Mouse (Mus musculus): ENCODE results near the gene Gm20388. TPM values are rescaled to one million over a fixed set of nuclear protein-coding genes. Genes with fewer than 3 reads are reported as not detected.
A peak's percentile ranks its signal among the peaks of the same experiment; 100 is the strongest.

Gm20388 gene
- polyA plus RNA-seq, 1 experiment from 2014 or later: not detected

GRCm38 (mm10) chr8:119943616-119944015, 33.0 kb downstream of the Gm20388 start:
- H3K4me2 ChIP-seq (replicated peaks; ENCODE audit: low read depth, low read length): no peak overlapping the region
- no peak overlapping the region for H3K9ac ChIP-seq (ENCODE audit: low read depth, low read length)
- no peaks in the 10 kb centered on the region for H3K4me1 ChIP-seq (ENCODE audit: control insufficient read depth, insufficient read depth, low read length)
- peak; percentile 16; the same call in 1 of the 2 replicates for ATAC-seq (ENCODE audit: low FRiP score, low TSS enrichment)
- H3K4me3 ChIP-seq (ENCODE audit: low read length): no peak overlapping the region
- H3K27ac ChIP-seq (ENCODE audit: low read depth, low read length): no peak overlapping the region
- H3K36me3 ChIP-seq (ENCODE audit: control insufficient read depth, insufficient read depth, low read length): peaks cover 74% of the 10 kb centered on the region
- WGBS: 68% methylated on average over 10 of the region's 10 CpGs
- no peaks in the 10 kb centered on the region for H3K9me3 ChIP-seq (ENCODE audit: control insufficient read depth, low read length)
- H3K27me3 ChIP-seq (ENCODE audit: control insufficient read depth, insufficient read depth, low read length): no peaks in the 10 kb centered on the region

- H3K4me3 ChIP-seq (ENCODE audit: low read length): no peak overlapping the region
- H3K4me2 ChIP-seq (replicated peaks; ENCODE audit: low read depth, low read length): no peak overlapping the region
- H3K9me3 ChIP-seq (ENCODE audit: control insufficient read depth, low read length): no peaks in the 10 kb centered on the region
- H3K9ac ChIP-seq (ENCODE audit: low read depth, low read length): no peak overlapping the region
- H3K36me3 ChIP-seq (ENCODE audit: control insufficient read depth, insufficient read depth, low read length): peaks cover 74% of the 10 kb centered on the region
- H3K4me1 ChIP-seq (ENCODE audit: control insufficient read depth, insufficient read depth, low read length): no peaks in the 10 kb centered on the region
- 44% methylated on average over 9 of the region's 9 CpGs for WGBS
- no peak overlapping the region for H3K27ac ChIP-seq (ENCODE audit: low read depth, low read length)
- H3K27me3 ChIP-seq (ENCODE audit: control insufficient read depth, insufficient read depth, low read length): no peaks in the 10 kb centered on the region
- peak; percentile 56; the same call in 1 of the 2 replicates for ATAC-seq (ENCODE audit: low FRiP score, low TSS enrichment)
These were observed 33.6 kb downstream of the Gm20388 start for GRCm38 (mm10) chr8:119944096-119944811.

- Histone ChIP-seq H3K36me3 (ENCODE audit: control insufficient read depth, insufficient read depth, low read length) (peaks cover 75% of the 10 kb centered on the region), H3K4me1 (ENCODE audit: control insufficient read depth, insufficient read depth, low read length) (no peaks in the 10 kb centered on the region), H3K27ac (ENCODE audit: low read depth, low read length) (no peak overlapping the region), H3K9ac (ENCODE audit: low read depth, low read length) (no peak overlapping the region), H3K9me3 (ENCODE audit: control insufficient read depth, low read length) (no peaks in the 10 kb centered on the region), H3K27me3 (ENCODE audit: control insufficient read depth, insufficient read depth, low read length) (no peaks in the 10 kb centered on the region), H3K4me2 (replicated peaks; ENCODE audit: low read depth, low read length) (no peak overlapping the region), H3K4me3 (ENCODE audit: low read length) (no peak overlapping the region)
- 75% methylated on average over 8 of the region's 8 CpGs for WGBS
- no peak for ATAC-seq (ENCODE audit: low FRiP score, low TSS enrichment)
These were observed 35.8 kb downstream of the Gm20388 start for GRCm38 (mm10) chr8:119946326-119946865.

GRCm38 (mm10) chr8:119947653-119948052, 37.0 kb downstream of the Gm20388 start:
- peaks cover 76% of the 10 kb centered on the region for H3K36me3 ChIP-seq (ENCODE audit: control insufficient read depth, insufficient read depth, low read length)
- H3K4me2 ChIP-seq (replicated peaks; ENCODE audit: low read depth, low read length): no peak overlapping the region
- H3K9ac ChIP-seq (ENCODE audit: low read depth, low read length): no peak overlapping the region
- no peak for ATAC-seq (ENCODE audit: low FRiP score, low TSS enrichment)
- 0 out of 2 replicates have a peak, but pooled peaks cover 2% of the 10 kb centered on the region for H3K4me1 ChIP-seq (ENCODE audit: control insufficient read depth, insufficient read depth, low read length)
- H3K27ac ChIP-seq (ENCODE audit: low read depth, low read length): no peak overlapping the region
- H3K9me3 ChIP-seq (ENCODE audit: control insufficient read depth, low read length): no peaks in the 10 kb centered on the region
- WGBS: 80% methylated on average over 19 of the region's 19 CpGs
- H3K4me3 ChIP-seq (ENCODE audit: low read length): no peak overlapping the region
- H3K27me3 ChIP-seq (ENCODE audit: control insufficient read depth, insufficient read depth, low read length): no peaks in the 10 kb centered on the region

GRCm38 (mm10) chr8:119948340-119948739, 37.7 kb downstream of the Gm20388 start:
- 0 out of 2 replicates have a peak, but pooled peaks cover 2% of the 10 kb centered on the region for H3K4me1 ChIP-seq (ENCODE audit: control insufficient read depth, insufficient read depth, low read length)
- no peak overlapping the region for H3K9ac ChIP-seq (ENCODE audit: low read depth, low read length)
- no peak overlapping the region for H3K4me3 ChIP-seq (ENCODE audit: low read length)
- no peaks in the 10 kb centered on the region for H3K27me3 ChIP-seq (ENCODE audit: control insufficient read depth, insufficient read depth, low read length)
- H3K4me2 ChIP-seq (replicated peaks; ENCODE audit: low read depth, low read length): no peak overlapping the region
- peaks cover 81% of the 10 kb centered on the region for H3K36me3 ChIP-seq (ENCODE audit: control insufficient read depth, insufficient read depth, low read length)
- no peak for ATAC-seq (ENCODE audit: low FRiP score, low TSS enrichment)
- no peaks in the 10 kb centered on the region for H3K9me3 ChIP-seq (ENCODE audit: control insufficient read depth, low read length)
- no peak overlapping the region for H3K27ac ChIP-seq (ENCODE audit: low read depth, low read length)
- WGBS: 84% methylated on average over 15 of the region's 15 CpGs

GRCm38 (mm10) chr8:119952282-119952681, 41.6 kb downstream of the Gm20388 start:
- Histone ChIP-seq H3K27ac (ENCODE audit: low read depth, low read length) (no peak overlapping the region), H3K9ac (ENCODE audit: low read depth, low read length) (no peak overlapping the region), H3K9me3 (ENCODE audit: control insufficient read depth, low read length) (no peaks in the 10 kb centered on the region), H3K27me3 (ENCODE audit: control insufficient read depth, insufficient read depth, low read length) (no peaks in the 10 kb centered on the region), H3K4me1 (ENCODE audit: control insufficient read depth, insufficient read depth, low read length) (0 out of 2 replicates have a peak, but pooled peaks cover 2% of the 10 kb centered on the region), H3K36me3 (ENCODE audit: control insufficient read depth, insufficient read depth, low read length) (peaks cover 92% of the 10 kb centered on the region), H3K4me2 (replicated peaks; ENCODE audit: low read depth, low read length) (no peak overlapping the region), H3K4me3 (ENCODE audit: low read length) (no peak overlapping the region)
- ATAC-seq (ENCODE audit: low FRiP score, low TSS enrichment): 0 out of 2 replicates have a peak, but pooled peaks have one; percentile 55
- 40% methylated on average over 7 of the region's 7 CpGs for WGBS

GRCm38 (mm10) chr8:119952747-119953146, 42.1 kb downstream of the Gm20388 start:
- no peak overlapping the region for H3K9ac ChIP-seq (ENCODE audit: low read depth, low read length)
- H3K27me3 ChIP-seq (ENCODE audit: control insufficient read depth, insufficient read depth, low read length): no peaks in the 10 kb centered on the region
- no peak for ATAC-seq (ENCODE audit: low FRiP score, low TSS enrichment)
- H3K4me2 ChIP-seq (replicated peaks; ENCODE audit: low read depth, low read length): no peak overlapping the region
- H3K4me3 ChIP-seq (ENCODE audit: low read length): no peak overlapping the region
- no peaks in the 10 kb centered on the region for H3K9me3 ChIP-seq (ENCODE audit: control insufficient read depth, low read length)
- 0 out of 2 replicates have a peak, but pooled peaks cover 2% of the 10 kb centered on the region for H3K4me1 ChIP-seq (ENCODE audit: control insufficient read depth, insufficient read depth, low read length)
- 51% methylated on average over 5 of the region's 5 CpGs for WGBS
- no peak overlapping the region for H3K27ac ChIP-seq (ENCODE audit: low read depth, low read length)
- peaks cover 92% of the 10 kb centered on the region for H3K36me3 ChIP-seq (ENCODE audit: control insufficient read depth, insufficient read depth, low read length)

GRCm38 (mm10) chr8:119955333-119955732, 44.7 kb downstream of the Gm20388 start:
- no peak overlapping the region for H3K4me3 ChIP-seq (ENCODE audit: low read length)
- peaks cover 77% of the 10 kb centered on the region for H3K36me3 ChIP-seq (ENCODE audit: control insufficient read depth, insufficient read depth, low read length)
- no peak overlapping the region for H3K27ac ChIP-seq (ENCODE audit: low read depth, low read length)
- H3K9me3 ChIP-seq (ENCODE audit: control insufficient read depth, low read length): no peaks in the 10 kb centered on the region
- 0 out of 2 replicates have a peak, but pooled peaks cover 2% of the 10 kb centered on the region for H3K4me1 ChIP-seq (ENCODE audit: control insufficient read depth, insufficient read depth, low read length)
- WGBS: 88% methylated on average over 8 of the region's 8 CpGs
- no peaks in the 10 kb centered on the region for H3K27me3 ChIP-seq (ENCODE audit: control insufficient read depth, insufficient read depth, low read length)
- H3K4me2 ChIP-seq (replicated peaks; ENCODE audit: low read depth, low read length): no peak overlapping the region
- no peak overlapping the region for H3K9ac ChIP-seq (ENCODE audit: low read depth, low read length)
- ATAC-seq (ENCODE audit: low FRiP score, low TSS enrichment): no peak

GRCm38 (mm10) chr8:119958076-119958475, 47.4 kb downstream of the Gm20388 start:
- H3K4me3 ChIP-seq (ENCODE audit: low read length): no peak overlapping the region
- H3K36me3 ChIP-seq (ENCODE audit: control insufficient read depth, insufficient read depth, low read length): peaks cover 49% of the 10 kb centered on the region
- no peak overlapping the region for H3K4me2 ChIP-seq (replicated peaks; ENCODE audit: low read depth, low read length)
- no peaks in the 10 kb centered on the region for H3K4me1 ChIP-seq (ENCODE audit: control insufficient read depth, insufficient read depth, low read length)
- H3K27ac ChIP-seq (ENCODE audit: low read depth, low read length): no peak overlapping the region
- no peak overlapping the region for H3K9ac ChIP-seq (ENCODE audit: low read depth, low read length)
- WGBS: 94% methylated on average over 10 of the region's 10 CpGs
- H3K9me3 ChIP-seq (ENCODE audit: control insufficient read depth, low read length): no peaks in the 10 kb centered on the region
- H3K27me3 ChIP-seq (ENCODE audit: control insufficient read depth, insufficient read depth, low read length): no peaks in the 10 kb centered on the region
- ATAC-seq (ENCODE audit: low FRiP score, low TSS enrichment): no peak
